Mouse (Mus musculus): ENCODE results near the gene Smagp. TPM values are rescaled to one million over a fixed set of nuclear protein-coding genes. Genes with fewer than 3 reads are reported as not detected.

Smagp gene
- 0.32 TPM for polyA plus RNA-seq (2017; shearing (Covaris generic))

GRCm38 (mm10) chr15:100636700-100637501 lies at the start of gene Smagp:
Gene Smagp, minus strand, starts transcription at chr15:100636940.

GRCm38 (mm10) chr15:100669337-100669736 lies 32.6 kb upstream of the Smagp start, which contains the start of gene Bin2:
Gene Bin2, minus strand, starts transcription at chr15:100669553.

GRCm38 (mm10) chr15:100614996-100615824 lies 21.5 kb downstream of the Smagp start, which contains the start of gene Dazap2:
Gene Dazap2, plus strand, starts transcription at chr15:100615349.

GRCm38 (mm10) chr15:100599276-100600046 lies 37.3 kb downstream of the Smagp start, which contains the start of gene Pou6f1:
Gene Pou6f1, minus strand, starts transcription at chr15:100599984.

Other genes starting within 250 kb of the Smagp start
- gene Gm5475, start 214.8 kb downstream of the Smagp start, polyA plus RNA-seq (2017; shearing (Covaris generic)) = not detected
- gene Slc11a2, start 211.9 kb downstream of the Smagp start, polyA plus RNA-seq (2017; shearing (Covaris generic)) = 41.8 TPM
- 52.3 TPM for gene Letmd1, start 167.9 kb downstream of the Smagp start, polyA plus RNA-seq (2017; shearing (Covaris generic))
- gene Csrnp2, start 141.5 kb downstream of the Smagp start, polyA plus RNA-seq (2017; shearing (Covaris generic)) = 4.0 TPM
- 11.5 TPM for gene Tfcp2, start 84.9 kb downstream of the Smagp start, polyA plus RNA-seq (2017; shearing (Covaris generic))
- 8.9 TPM for gene Pou6f1, start 37.0 kb downstream of the Smagp start, polyA plus RNA-seq (2017; shearing (Covaris generic))
- gene Dazap2, start 21.6 kb downstream of the Smagp start, polyA plus RNA-seq (2017; shearing (Covaris generic)) = 610 TPM
- gene Bin2, start 32.6 kb upstream of the Smagp start, polyA plus RNA-seq (2017; shearing (Covaris generic)) = 710 TPM
- 10.9 TPM for gene Cela1, start 51.0 kb upstream of the Smagp start, polyA plus RNA-seq (2017; shearing (Covaris generic))
- 189 TPM for gene Galnt6, start 92.4 kb upstream of the Smagp start, polyA plus RNA-seq (2017; shearing (Covaris generic))
- gene Slc4a8, start 124.8 kb upstream of the Smagp start, polyA plus RNA-seq (2017; shearing (Covaris generic)) = 23.7 TPM
- gene Scn8a, start 232.9 kb upstream of the Smagp start, polyA plus RNA-seq (2017; shearing (Covaris generic)) = not detected

Data from inflammation-experienced regulatory T-cells, adult 16 weeks (primary cell).